Mouse (Mus musculus) heart, adult 2 months (tissue): ENCODE results near the gene Bscl2.
A peak's percentile ranks its signal among the peaks of the same experiment; 100 is the strongest.

Experiments
- CTCF ChIP-seq: fragments of 200-600 bp; IDR thresholded peaks from 2 replicates; pipeline ENCODE4 v1.8.1; 2022; ENCODE audit warnings: antibody characterized with exemption, mild to moderate bottlenecking, moderate library complexity
- POLR2A ChIP-seq: fragments of 200-500 bp; IDR thresholded peaks from 2 replicates; pipeline ENCODE4 v1.6.1; 2011; ENCODE audit warnings: mild to moderate bottlenecking, low read depth, low read length, control low read depth; ENCODE audit not compliant: insufficient read depth

DNA sequence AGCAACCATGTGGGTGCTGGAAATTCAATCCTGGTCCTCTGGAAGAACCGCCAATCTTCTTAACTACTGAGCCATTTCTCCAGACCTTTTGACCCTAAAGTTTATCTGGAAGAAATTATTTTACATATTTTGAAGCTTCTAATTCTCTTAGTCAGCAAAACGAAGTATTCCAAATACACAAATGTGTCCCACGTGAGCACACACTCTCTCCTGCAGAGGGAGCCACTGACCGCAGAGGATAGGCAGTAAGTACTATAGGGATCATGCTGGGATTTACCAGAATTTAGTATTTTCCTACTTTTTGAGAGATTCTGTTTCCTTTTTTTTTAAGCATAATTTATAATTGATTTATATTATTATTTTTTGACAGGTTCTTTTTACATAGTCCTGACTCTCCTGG is 20.4 kb downstream of the Bscl2 start:
- TF ChIP-seq POLR2A, result no peak
- TF ChIP-seq CTCF, result peak; percentile 83
